Mouse (Mus musculus): Measurements from ENCODE around the gene Rtn1. TPM values are rescaled to one million over a fixed set of nuclear protein-coding genes. Genes with fewer than 3 reads are reported as not detected.

Rtn1 gene
- total and polyA plus RNA-seq, 2 experiments from 2014 or later, result 6.5 to 11.7 TPM

DNA sequence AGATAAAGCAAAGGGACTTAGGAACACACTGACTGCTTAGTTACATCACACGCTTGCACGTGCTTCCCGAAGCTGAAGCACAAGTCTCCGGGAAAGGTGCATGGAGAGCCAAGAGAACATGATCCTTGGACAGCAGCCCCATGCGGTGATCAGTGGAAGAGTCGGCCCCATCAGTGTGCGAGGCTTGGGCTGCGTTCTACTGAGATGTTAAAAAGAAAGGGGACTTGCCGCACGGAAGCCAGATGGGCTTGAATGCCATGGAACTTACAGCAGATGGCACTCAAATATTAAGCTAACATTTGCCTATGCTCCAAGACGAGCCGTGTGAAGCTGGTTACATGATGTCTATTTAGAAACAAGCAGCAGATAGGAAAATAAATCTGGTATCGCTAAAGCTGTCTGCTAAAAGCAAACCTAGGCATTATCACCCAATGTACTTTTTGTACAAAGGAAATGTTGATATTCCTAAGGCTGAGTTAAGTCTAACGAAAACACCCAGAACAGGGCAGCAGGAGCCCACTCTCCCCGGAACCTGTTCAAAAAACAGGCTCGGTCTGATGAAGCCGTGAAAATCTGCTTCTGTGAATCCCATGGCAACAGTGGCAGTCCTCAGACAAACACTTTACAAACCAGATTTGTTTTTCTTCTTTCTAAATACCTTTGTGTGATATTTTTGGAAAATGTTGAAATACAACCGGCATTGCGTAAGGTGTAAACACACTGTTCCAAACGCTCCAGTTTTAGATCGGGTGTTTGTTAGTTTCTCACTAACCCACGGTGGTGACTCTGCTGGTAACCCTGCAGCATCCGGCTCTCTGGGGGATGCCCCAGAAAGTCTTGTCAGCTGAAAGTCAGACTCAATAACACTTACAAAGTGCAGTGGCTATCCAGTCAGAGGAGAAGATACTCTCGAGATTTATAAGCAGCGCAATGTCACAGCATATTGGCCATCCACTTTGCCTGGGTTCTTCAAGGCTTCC lies 123.2 kb downstream of the Rtn1 start:
- Histone ChIP-seq H3K4me1 (ENCODE audit: control insufficient read depth, insufficient read depth) (no peaks in the 10 kb centered on the region), H3K9ac (replicated peaks; ENCODE audit: low read depth, low read length) (no peak overlapping the region), H3K27me3 (ENCODE audit: control insufficient read depth, insufficient read depth, low read length) (no peaks in the 10 kb centered on the region), H3K4me3 (ENCODE audit: low read depth, low read length) (no peak overlapping the region), H3K36me3 (replicated peaks; ENCODE audit: control insufficient read depth, insufficient read depth, low read length) (no peaks in the 10 kb centered on the region), H3K9me3 (replicated peaks; ENCODE audit: control insufficient read depth, low read length) (no peaks in the 10 kb centered on the region), H3K27ac (ENCODE audit: low read depth) (no peak overlapping the region), H3K4me2 (ENCODE audit: low read depth, low read length) (no peak overlapping the region)
- TF ChIP-seq CTCF (IDR thresholded peaks at IDR 0.05; ENCODE audit: low read depth), result no peak; the same call in 1 of the 2 replicates
- TF ChIP-seq EP300 (IDR thresholded peaks at IDR 0.05; ENCODE audit: low read depth), result no peak
- 76% methylated on average over 25 of the region's 25 CpGs for WGBS
- DNase-seq (ENCODE audit: low spot score), result no peak
- no peak for ATAC-seq (ENCODE audit: insufficient read depth, low read depth)

DNA sequence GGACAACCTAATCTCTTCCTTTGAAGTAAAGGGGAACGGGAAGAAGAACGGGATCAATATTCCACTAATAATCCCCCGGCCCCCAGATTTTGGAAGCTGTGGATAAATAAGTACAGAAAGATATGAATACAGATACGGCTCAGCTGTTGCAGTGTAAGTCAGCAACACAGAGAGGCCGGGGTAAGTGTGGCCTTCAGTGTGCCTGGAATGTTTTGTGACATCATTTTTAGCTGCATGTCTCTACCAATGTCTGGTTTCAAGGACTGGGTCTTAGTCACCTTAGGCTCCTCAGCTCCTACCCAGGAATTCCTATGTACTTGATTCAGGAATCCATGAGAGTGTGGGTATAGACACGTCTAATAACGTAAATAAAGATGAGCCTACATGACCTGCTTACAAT lies 124.3 kb downstream of the Rtn1 start:
- WGBS, result 78% methylated on average over 7 of the region's 7 CpGs
- TF ChIP-seq EP300 (IDR thresholded peaks at IDR 0.05; ENCODE audit: low read depth) (no peak), CTCF (IDR thresholded peaks at IDR 0.05; ENCODE audit: low read depth) (no peak)
- no peak for ATAC-seq (ENCODE audit: insufficient read depth, low read depth)

DNA sequence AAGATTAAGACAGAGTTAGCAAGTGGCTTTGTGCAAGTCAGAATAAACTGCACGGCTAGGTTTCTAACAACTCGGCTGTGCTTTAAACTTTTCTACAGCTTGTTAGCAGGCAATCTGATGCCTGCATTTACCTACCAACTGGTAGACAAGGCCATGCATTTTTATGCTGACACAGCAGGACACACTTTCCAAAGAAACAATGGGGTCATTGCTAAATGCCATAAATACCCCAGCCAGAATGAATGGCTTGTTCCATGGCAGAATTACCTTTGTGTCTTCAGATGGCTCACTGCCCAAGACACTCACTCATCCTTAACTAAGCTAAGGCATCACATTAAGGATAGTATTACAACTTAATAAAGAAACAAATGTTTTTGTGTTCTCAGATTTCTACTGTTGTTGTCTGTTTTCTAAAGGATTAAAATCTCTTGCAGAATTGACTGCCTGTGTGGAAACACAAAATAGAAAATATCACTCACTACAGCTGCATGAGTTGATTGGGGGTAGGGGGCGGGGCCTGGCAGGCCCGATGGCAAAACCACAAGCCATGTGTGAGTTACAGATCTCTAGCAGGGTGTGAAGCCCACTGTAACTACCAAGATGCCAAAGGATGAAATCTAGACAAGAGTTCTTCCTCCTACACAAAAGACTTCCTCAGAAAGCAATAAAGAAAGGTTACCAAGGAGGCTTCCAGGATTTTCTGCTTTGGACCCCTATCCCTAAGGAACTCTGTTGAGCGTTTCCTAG lies 129.6 kb downstream of the Rtn1 start:
- Histone ChIP-seq H3K4me2 (ENCODE audit: low read depth, low read length) (no peak overlapping the region), H3K4me1 (ENCODE audit: control insufficient read depth, insufficient read depth) (no peaks in the 10 kb centered on the region), H3K27ac (ENCODE audit: low read depth) (no peak overlapping the region), H3K27me3 (ENCODE audit: control insufficient read depth, insufficient read depth, low read length) (no peaks in the 10 kb centered on the region), H3K9me3 (replicated peaks; ENCODE audit: control insufficient read depth, low read length) (no peaks in the 10 kb centered on the region), H3K9ac (replicated peaks; ENCODE audit: low read depth, low read length) (no peak overlapping the region), H3K4me3 (ENCODE audit: low read depth, low read length) (no peak overlapping the region), H3K36me3 (replicated peaks; ENCODE audit: control insufficient read depth, insufficient read depth, low read length) (no peaks in the 10 kb centered on the region)
- ATAC-seq (ENCODE audit: insufficient read depth, low read depth), result no peak
- TF ChIP-seq EP300 (IDR thresholded peaks at IDR 0.05; ENCODE audit: low read depth) (no peak), CTCF (IDR thresholded peaks at IDR 0.05; ENCODE audit: low read depth) (no peak)
- no peak for DNase-seq (ENCODE audit: low spot score)
- 77% methylated on average over 5 of the region's 5 CpGs for WGBS

More for the DNA sequence above, 124.3 kb downstream of the Rtn1 start:
- Histone ChIP-seq H3K9ac (replicated peaks; ENCODE audit: low read depth, low read length) (no peak overlapping the region), H3K4me3 (ENCODE audit: low read depth, low read length) (no peak overlapping the region), H3K36me3 (replicated peaks; ENCODE audit: control insufficient read depth, insufficient read depth, low read length) (no peaks in the 10 kb centered on the region), H3K27ac (ENCODE audit: low read depth) (no peak overlapping the region), H3K4me1 (ENCODE audit: control insufficient read depth, insufficient read depth) (no peaks in the 10 kb centered on the region), H3K9me3 (replicated peaks; ENCODE audit: control insufficient read depth, low read length) (no peaks in the 10 kb centered on the region), H3K27me3 (ENCODE audit: control insufficient read depth, insufficient read depth, low read length) (no peaks in the 10 kb centered on the region), H3K4me2 (ENCODE audit: low read depth, low read length) (no peak overlapping the region)
- DNase-seq (ENCODE audit: low spot score), result no peak

- WGBS, result 52% methylated on average over 13 of the region's 13 CpGs
- ATAC-seq (ENCODE audit: insufficient read depth, low read depth) (peak; percentile 60; the same call in 1 of the 2 replicates), DNase-seq (ENCODE audit: low spot score) (peak; percentile 59)
- Histone ChIP-seq H3K27ac (ENCODE audit: low read depth) (0 out of 2 replicates have a peak overlapping the region, but pooled peaks have one; percentile 9), H3K36me3 (replicated peaks; ENCODE audit: control insufficient read depth, insufficient read depth, low read length) (no peaks in the 10 kb centered on the region), H3K27me3 (ENCODE audit: control insufficient read depth, insufficient read depth, low read length) (no peaks in the 10 kb centered on the region), H3K4me3 (ENCODE audit: low read depth, low read length) (no peak overlapping the region), H3K9ac (replicated peaks; ENCODE audit: low read depth, low read length) (no peak overlapping the region), H3K4me1 (ENCODE audit: control insufficient read depth, insufficient read depth) (no peaks in the 10 kb centered on the region), H3K9me3 (replicated peaks; ENCODE audit: control insufficient read depth, low read length) (no peaks in the 10 kb centered on the region), H3K4me2 (ENCODE audit: low read depth, low read length) (no peak overlapping the region)
- TF ChIP-seq EP300 (IDR thresholded peaks at IDR 0.05; ENCODE audit: low read depth) (no peak), CTCF (IDR thresholded peaks at IDR 0.05; ENCODE audit: low read depth) (no peak)
These were observed 135.0 kb downstream of the Rtn1 start for GRCm38 (mm10) chr12:72273721-72274414.

DNA sequence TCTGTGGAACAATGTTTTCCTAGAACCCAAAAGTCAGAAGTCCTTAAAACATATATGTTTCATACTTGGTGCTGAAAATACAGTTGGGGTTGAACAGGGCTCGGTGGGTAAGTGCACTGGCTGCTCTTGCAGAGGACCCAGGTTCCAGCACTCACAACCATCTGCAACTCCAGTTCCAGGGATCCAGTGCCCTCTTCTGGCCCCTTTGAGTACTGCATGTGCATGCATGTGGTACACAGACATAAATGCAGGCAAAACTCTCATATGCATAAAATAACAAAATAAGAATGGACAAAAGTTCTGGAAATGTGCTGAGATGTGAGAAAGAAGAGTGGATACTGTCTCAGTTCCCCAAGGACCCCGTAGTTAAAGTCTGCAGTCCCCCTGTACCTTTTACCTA lies 141.2 kb downstream of the Rtn1 start:
- H3K9ac ChIP-seq (replicated peaks; ENCODE audit: low read depth, low read length), result no peak overlapping the region
- H3K27ac ChIP-seq (ENCODE audit: low read depth), result no peak overlapping the region
- no peak for TF ChIP-seq EP300 (IDR thresholded peaks at IDR 0.05; ENCODE audit: low read depth)
- TF ChIP-seq CTCF (IDR thresholded peaks at IDR 0.05; ENCODE audit: low read depth), result peak; percentile 17; the same call in 1 of the 2 replicates
- ATAC-seq (ENCODE audit: insufficient read depth, low read depth), result no peak
- no peaks in the 10 kb centered on the region for H3K9me3 ChIP-seq (replicated peaks; ENCODE audit: control insufficient read depth, low read length)
- no peaks in the 10 kb centered on the region for H3K27me3 ChIP-seq (ENCODE audit: control insufficient read depth, insufficient read depth, low read length)
- no peaks in the 10 kb centered on the region for H3K4me1 ChIP-seq (ENCODE audit: control insufficient read depth, insufficient read depth)
- H3K36me3 ChIP-seq (replicated peaks; ENCODE audit: control insufficient read depth, insufficient read depth, low read length), result no peaks in the 10 kb centered on the region
- no peak overlapping the region for H3K4me2 ChIP-seq (ENCODE audit: low read depth, low read length)
- H3K4me3 ChIP-seq (ENCODE audit: low read depth, low read length), result no peak overlapping the region
- WGBS, result 77% methylated on average over 2 of the region's 2 CpGs
- DNase-seq (ENCODE audit: low spot score), result no peak
